Mouse (Mus musculus) neural tube, embryonic 11.5 days (tissue): ENCODE results near the gene Sec11a. TPM values are rescaled to one million over a fixed set of nuclear protein-coding genes. Genes with fewer than 3 reads are reported as not detected.

ENCODE experiments used
- ATAC-seq: fragments of 200-750 bp; cut with Nextera tagmentation; 2 replicates; pipeline ENCODE4 v1.8.0; 2017; ENCODE audit warnings: moderate number of reproducible peaks, mild to moderate bottlenecking, moderate TSS enrichment, moderate library complexity; ENCODE audit not compliant: insufficient read depth, low FRiP score, low TSS enrichment
- DNase-seq: peaks from one replicate; pipeline ENCODE4 v3.0.0-alpha.2; 2015; ENCODE audit warnings: low spot score
- H3K27ac ChIP-seq: fragments of 300-500 bp; sonication (generic); 2 replicates; pipeline ENCODE4 v1.5.1; 2014; ENCODE audit warnings: low read depth, mild to moderate bottlenecking, low read length
- H3K27me3 ChIP-seq: fragments of 300-500 bp; sonication (generic); 2 replicates; pipeline ENCODE4 v1.6.1; 2014; ENCODE audit warnings: mild to moderate bottlenecking, low read length, mixed read lengths; ENCODE audit not compliant: control insufficient read depth, insufficient read depth
- H3K36me3 ChIP-seq: fragments of 300-500 bp; sonication (generic); 2 replicates; pipeline ENCODE4 v1.6.1; 2014; ENCODE audit warnings: mild to moderate bottlenecking, low read length, moderate library complexity, mixed read lengths; ENCODE audit not compliant: control insufficient read depth, insufficient read depth
- H3K4me1 ChIP-seq: fragments of 300-500 bp; sonication (generic); 2 replicates; pipeline ENCODE4 v1.6.1; 2014; ENCODE audit warnings: low read length, mixed read lengths; ENCODE audit not compliant: control insufficient read depth, insufficient read depth
- H3K4me2 ChIP-seq: fragments of 300-500 bp; sonication (generic); 2 replicates; pipeline ENCODE4 v1.6.1; 2014; ENCODE audit warnings: low read depth, mild to moderate bottlenecking, moderate library complexity
- H3K4me3 ChIP-seq: fragments of 300-500 bp; sonication (generic); 2 replicates; pipeline ENCODE4 v1.5.1; 2014; ENCODE audit warnings: low read depth, low read length
- H3K9ac ChIP-seq: fragments of 300-500 bp; sonication (generic); 2 replicates; pipeline ENCODE4 v1.6.1; 2014; ENCODE audit warnings: mild to moderate bottlenecking, low read length
- H3K9me3 ChIP-seq: fragments of 300-500 bp; sonication (generic); 2 replicates; pipeline ENCODE4 v1.6.1; 2016; ENCODE audit warnings: low read length; ENCODE audit not compliant: control insufficient read depth
- WGBS: fragments of 180-500 bp; shearing (Covaris S2); extraction: QIAGEN DNeasy Blood & Tissue Kit; methylation state at CpG from one replicate; pipeline ENCODE4 v1.1.7; 2014; 5-methylcytosine and 5-hydroxymethylcytosine counted together
- polyA plus RNA-seq: library from polyadenylated mRNA; unstranded; fragments of >200 nt; fragmentation: Nextera tagmentation; extraction: Ambion mirVana; gene quantifications from 2 replicates; pipeline ENCODE4 v1.2.1, GENCODE M21; 2014

Gene Sec11a
- polyA plus RNA-seq = 181 and 196 TPM in 2 replicates

DNA sequence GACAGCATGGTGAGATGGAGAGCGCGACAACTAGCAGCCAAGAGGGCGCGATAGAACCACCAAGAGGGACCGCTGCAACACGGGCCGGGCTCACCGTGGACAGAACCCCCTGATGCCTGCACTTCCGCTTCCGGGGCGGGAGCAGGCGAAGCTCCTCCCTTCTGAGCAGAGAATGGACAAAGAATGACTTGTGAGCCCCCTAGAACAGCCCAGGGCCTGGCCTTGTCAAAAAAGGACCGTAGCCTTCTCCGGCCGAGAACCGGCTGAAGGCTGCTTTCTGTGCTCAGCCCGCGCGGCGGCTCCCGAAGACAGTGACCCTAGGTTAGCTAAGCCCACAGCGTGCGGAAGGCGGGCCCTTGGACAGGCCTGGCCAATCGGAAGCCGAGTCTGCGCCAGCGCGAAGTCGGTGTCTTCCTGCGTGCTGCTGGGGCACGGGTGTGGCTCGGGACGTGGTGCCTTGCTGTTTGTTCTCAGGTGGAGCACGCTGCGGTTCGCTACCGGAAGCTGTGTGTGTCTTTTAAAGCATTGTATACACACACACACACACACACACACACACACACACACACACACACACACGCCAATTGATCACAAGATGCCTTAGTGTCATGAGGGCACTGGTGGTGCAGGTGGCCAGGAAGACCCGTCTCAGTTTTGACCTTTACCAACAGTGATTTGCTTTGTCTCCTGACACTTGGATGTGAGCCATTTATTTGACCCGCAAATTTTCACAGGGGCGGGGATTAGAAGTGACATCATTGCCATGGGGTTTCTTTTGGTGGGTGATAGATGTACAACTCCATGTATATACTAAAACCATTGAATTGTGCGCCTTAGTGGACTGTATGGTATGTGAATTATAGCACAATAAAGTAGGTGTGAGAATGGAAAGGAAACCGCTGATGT is at the start of gene Sec11a:
Gene Sec11a (minus strand): TSS at position 336 of the 906 bp plus-strand sequence.
- Histone ChIP-seq H3K4me1 (peaks cover 9% of the 10 kb centered on the region; the same call in 1 of the 2 replicates), H3K36me3 (no peaks in the 10 kb centered on the region; the same call in 1 of the 2 replicates), H3K4me3 (peak within 1 kb of the TSS; percentile 67), H3K27ac (peak within 1 kb of the TSS; percentile 92), H3K4me2 (peak within 1 kb of the TSS; percentile 63), H3K9me3 (no peaks in the 10 kb centered on the region), H3K27me3 (no peaks in the 10 kb centered on the region), H3K9ac (peak within 1 kb of the TSS; percentile 87)
- DNase-seq (peak; percentile 95), ATAC-seq (peak; percentile 100)
- 2% methylated on average over 44 of the region's 44 CpGs for WGBS

DNA sequence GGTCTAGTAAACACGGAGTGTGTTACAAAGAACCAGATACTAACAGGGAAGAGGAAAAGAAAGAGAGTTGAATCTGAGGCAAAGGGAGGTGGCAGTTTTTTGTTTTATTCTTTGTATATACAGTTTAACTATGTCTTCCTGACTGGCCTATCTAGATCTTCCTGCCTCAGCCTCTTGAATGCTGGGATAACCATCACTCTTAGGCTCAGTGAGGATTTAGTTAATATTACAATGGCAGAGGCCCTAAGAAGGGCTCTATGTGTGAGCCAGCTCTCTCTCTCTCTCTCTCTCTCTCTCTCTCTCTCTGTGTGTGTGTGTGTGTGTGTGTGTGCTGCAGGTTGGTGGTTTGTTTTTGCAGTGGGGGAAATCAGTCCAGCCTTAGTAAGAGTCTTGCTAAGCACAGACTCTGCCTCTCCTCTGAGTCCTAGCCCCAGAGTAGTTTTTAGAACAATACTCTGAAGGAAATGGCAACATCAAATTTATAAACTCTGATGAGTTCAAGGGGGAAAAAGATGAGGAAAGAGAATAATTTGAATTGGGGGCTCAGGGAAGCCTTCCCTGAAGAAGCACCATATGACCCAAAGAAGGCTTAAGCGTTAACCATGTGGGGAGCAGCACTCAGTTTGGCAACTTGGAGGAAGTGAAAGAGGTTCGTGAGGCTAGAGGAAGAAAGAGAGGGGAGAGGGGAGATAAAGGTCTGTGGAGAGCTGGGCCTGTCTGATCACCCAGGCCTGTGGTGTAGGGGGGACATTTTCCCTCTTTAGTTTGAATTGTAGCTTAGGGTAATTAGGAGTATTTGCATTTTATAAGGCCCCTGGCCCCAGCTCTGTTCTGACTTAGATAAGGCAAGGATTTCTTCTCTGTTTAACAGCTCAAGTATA is 47.9 kb upstream of the Sec11a start:
- Histone ChIP-seq H3K9ac (no peak overlapping the region; the same call in 1 of the 2 replicates), H3K27ac (no peak overlapping the region), H3K9me3 (no peaks in the 10 kb centered on the region), H3K4me1 (peaks cover 6% of the 10 kb centered on the region), H3K4me3 (no peak overlapping the region), H3K27me3 (no peaks in the 10 kb centered on the region), H3K4me2 (no peak overlapping the region), H3K36me3 (no peaks in the 10 kb centered on the region)
- no peak for DNase-seq
- ATAC-seq = no peak
- 51% methylated on average over 3 of the region's 3 CpGs for WGBS

DNA sequence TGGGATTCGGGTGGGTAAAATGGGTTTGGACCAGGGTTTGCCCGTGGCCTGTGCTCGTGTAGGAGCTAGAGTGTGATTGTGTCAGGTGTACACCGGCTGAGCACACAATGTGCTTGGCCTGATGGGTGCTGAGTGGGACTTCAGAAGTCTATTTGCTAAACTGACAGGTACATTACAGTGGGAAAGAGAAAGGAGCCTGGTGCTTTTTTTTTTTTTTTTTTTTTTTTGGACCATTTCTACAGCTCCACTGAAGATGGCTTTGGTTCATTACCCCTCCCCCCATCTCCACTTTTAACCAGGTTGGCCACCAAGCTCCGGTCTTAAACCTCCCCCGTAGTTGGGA is 47.1 kb upstream of the Sec11a start:
- DNase-seq = no peak
- H3K9ac ChIP-seq = peak overlapping the region; percentile 98
- WGBS = 40% methylated on average over 6 of the region's 6 CpGs
- peak overlapping the region; percentile 91 for H3K4me3 ChIP-seq
- no peak overlapping the region for H3K27ac ChIP-seq
- H3K4me2 ChIP-seq = peak overlapping the region; percentile 58
- peaks cover 6% of the 10 kb centered on the region for H3K4me1 ChIP-seq
- H3K36me3 ChIP-seq = no peaks in the 10 kb centered on the region
- no peak for ATAC-seq
- H3K9me3 ChIP-seq = no peaks in the 10 kb centered on the region
- no peaks in the 10 kb centered on the region for H3K27me3 ChIP-seq

DNA sequence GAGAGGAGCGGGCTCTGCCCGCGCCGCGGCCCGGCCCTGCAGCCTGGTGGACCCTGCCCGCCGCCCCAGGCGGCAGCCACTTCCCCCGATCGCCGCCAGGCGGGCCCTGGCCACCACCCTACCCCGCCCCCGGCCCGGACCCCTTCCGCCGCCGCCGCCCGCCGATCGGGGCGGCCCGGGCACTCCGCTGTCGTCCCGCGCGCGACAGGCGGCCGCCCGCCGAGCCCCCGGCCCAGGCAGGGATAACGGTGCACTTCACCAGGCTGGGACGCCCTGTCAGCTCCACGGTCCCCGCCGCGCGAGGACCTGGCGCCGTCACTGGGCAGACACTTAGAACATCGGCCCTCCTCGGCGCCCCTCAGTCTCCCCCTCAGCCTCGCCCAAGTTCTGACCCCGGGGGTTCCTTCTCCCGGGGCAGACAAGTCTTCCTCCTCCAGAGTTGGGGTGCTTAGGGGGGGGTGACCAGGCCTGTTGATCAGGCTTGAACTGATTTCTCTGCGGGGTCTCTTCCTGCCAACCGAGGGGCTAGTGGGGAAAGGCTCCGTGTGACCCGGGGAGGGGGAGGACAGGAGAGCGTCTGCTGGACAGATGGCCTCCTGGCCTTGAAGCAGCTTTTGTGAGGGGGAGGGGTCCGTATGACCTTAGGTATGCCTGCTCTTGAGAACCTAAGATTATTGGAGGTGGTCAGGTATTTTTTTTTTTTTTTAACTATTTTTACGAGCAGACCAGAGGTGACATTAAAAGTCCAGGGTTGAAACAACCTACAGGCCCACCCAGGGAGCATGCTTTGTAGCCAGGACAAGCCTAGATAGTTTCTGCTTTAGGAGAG is 46.5 kb upstream of the Sec11a start:
- WGBS = under 1% methylated on average over 40 of the region's 58 CpGs
- H3K9ac ChIP-seq = peak overlapping the region; percentile 98
- H3K9me3 ChIP-seq = no peaks in the 10 kb centered on the region
- peak overlapping the region; percentile 91 for H3K4me3 ChIP-seq
- H3K4me2 ChIP-seq = peak overlapping the region; percentile 58
- peak; percentile 87 for ATAC-seq
- no peaks in the 10 kb centered on the region for H3K36me3 ChIP-seq
- H3K27me3 ChIP-seq = no peaks in the 10 kb centered on the region
- DNase-seq = peak; percentile 79
- peak overlapping the region; percentile 97 for H3K27ac ChIP-seq
- peaks cover 6% of the 10 kb centered on the region for H3K4me1 ChIP-seq

DNA sequence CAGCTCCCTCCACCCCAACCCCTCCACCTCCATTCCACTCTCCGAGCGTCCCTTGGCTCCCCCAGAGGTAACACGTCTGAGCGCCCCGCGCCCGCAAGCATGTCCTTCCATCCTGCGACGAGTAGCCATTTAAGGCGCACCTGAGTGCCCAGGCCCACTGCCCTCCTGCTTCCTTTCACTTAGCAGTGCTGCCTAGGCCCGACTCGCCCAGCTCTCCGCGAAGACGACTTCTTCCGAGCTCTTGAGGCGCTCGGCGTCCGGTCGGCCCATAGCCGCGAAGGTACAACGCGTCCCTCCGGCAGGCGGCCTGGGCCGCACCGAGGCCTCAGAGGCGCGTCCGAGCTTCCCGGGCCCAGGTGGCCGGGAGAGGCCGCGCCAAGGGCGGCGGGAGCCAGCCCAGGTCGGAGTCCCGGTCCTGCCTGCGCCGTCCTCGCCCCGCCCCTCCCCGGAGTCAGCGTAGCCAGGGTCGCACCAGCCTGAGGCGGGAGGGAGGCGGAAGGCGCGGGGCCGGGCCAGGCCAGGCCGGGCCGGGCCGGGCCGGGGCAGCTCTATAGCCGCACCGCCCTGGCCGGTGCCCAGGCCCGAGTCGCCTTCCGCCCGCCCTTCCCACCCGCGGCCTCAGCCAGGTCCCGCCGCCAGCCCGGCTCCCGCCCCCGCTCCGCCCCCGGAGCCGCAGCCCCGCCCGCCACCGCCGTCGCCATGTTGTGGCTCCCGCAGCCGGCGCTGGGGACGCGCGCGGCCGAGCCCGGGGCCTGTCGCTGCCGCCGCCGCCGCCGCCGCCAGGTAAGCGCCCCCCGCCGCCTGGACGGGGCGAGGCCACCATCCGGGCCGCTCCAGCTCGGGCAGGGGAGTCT is 45.6 kb upstream of the Sec11a start, which contains the start of gene Zfp592:
Gene Zfp592 (plus strand): TSS at position 702 of the 854 bp plus-strand sequence.
- Histone ChIP-seq H3K4me1 (peaks cover 6% of the 10 kb centered on the region), H3K27ac (peak within 1 kb of the TSS; percentile 97), H3K9me3 (no peaks in the 10 kb centered on the region), H3K4me2 (peak within 1 kb of the TSS; percentile 58), H3K27me3 (no peaks in the 10 kb centered on the region), H3K9ac (peak within 1 kb of the TSS; percentile 98), H3K36me3 (no peaks in the 10 kb centered on the region), H3K4me3 (peak within 1 kb of the TSS; percentile 91)
- DNase-seq (peak; percentile 80), ATAC-seq (peak; percentile 94)
- under 1% methylated on average over 47 of the region's 102 CpGs for WGBS

DNA sequence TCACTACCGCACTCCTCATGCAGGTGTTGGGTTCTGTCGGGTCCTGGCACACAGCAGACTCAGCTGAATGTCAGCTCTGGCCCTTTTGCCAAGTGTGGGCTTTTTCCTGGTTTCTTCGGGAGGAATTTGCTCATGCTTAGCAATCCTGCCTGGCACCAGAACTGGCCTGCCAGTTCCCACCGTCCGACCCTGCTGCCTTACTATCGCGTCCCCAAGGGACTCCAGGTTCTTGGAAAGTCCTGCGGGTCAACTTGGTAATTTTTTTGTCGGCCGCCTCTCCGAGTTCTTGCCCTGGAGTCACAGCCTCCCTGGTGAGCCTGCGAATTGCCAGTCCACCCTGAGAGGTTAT is 45.0 kb upstream of the Sec11a start:
- 3% methylated on average over 12 of the region's 12 CpGs for WGBS
- H3K27ac ChIP-seq = peak overlapping the region; percentile 97; the same call in 1 of the 2 replicates
- peak overlapping the region; percentile 91 for H3K4me3 ChIP-seq
- H3K9me3 ChIP-seq = no peaks in the 10 kb centered on the region
- H3K27me3 ChIP-seq = no peaks in the 10 kb centered on the region
- no peaks in the 10 kb centered on the region for H3K36me3 ChIP-seq
- no peak for ATAC-seq
- H3K4me1 ChIP-seq = peaks cover 6% of the 10 kb centered on the region
- DNase-seq = no peak
- peak overlapping the region; percentile 98 for H3K9ac ChIP-seq
- peak overlapping the region; percentile 58 for H3K4me2 ChIP-seq

DNA sequence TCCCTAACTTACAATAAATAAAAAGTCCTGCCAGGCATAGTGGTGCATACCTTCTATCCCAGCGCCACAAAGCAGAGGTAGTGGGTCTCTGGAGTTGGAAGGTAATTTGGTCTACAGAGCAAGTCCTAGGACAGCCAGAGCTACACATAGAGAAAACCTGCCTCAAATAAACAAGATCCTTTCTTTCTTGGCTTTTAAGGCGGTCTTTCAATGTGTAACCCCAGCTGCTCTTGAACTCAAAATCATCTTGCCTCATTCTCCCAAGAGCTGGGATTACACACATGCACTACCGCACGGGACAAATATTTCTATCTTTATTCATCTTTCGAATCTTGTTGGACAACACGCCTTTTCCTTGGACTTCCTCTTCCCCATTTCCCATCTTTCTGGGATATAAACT is 44.5 kb upstream of the Sec11a start:
- H3K9me3 ChIP-seq = no peaks in the 10 kb centered on the region
- H3K9ac ChIP-seq = peak overlapping the region; percentile 98; the same call in 1 of the 2 replicates
- peak overlapping the region; percentile 91 for H3K4me3 ChIP-seq
- WGBS = 83% methylated on average over 6 of the region's 6 CpGs
- DNase-seq = no peak
- no peaks in the 10 kb centered on the region for H3K36me3 ChIP-seq
- no peak overlapping the region for H3K27ac ChIP-seq
- no peak for ATAC-seq
- peaks cover 6% of the 10 kb centered on the region for H3K4me1 ChIP-seq
- peak overlapping the region; percentile 58 for H3K4me2 ChIP-seq
- H3K27me3 ChIP-seq = no peaks in the 10 kb centered on the region
